Mouse (Mus musculus) cerebellum, adult 11-12 months (tissue): ENCODE measurements around the gene Plg.

ENCODE experiments used
- DNase-seq: peaks from one replicate; pipeline ENCODE4 v3.0.0; 2022

The Plg gene

DNA sequence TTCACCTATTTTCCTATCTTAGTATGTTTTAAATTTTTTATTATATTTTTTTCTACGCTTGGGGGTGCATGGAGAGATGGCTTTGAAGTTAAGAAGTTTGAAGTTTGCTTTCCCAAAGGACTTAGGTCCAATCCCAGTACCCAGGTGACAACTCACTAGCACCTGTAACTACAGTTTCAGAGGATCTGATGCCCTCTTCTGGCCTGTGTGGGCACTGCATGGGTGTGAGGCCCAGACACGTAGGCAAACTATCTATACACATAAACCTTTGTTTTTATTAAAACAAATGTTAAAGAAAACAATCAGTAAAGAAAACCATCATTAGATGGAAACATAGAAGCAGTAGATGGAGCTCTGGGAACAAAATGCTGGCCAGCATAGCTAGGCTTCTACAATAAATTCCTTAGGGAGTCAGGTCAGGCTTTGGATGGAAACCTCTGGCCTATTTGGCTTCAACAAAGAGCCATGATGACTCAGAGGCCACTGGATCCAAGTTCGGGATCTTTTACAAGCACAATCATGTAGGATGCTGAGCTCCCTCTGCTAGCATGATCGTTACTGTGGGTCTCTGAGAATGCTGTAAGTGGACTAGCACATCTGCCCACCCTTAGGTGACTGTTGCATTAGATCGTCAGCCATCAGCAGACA, 76.9 kb downstream of the Plg start:
- no peak for DNase-seq

DNA sequence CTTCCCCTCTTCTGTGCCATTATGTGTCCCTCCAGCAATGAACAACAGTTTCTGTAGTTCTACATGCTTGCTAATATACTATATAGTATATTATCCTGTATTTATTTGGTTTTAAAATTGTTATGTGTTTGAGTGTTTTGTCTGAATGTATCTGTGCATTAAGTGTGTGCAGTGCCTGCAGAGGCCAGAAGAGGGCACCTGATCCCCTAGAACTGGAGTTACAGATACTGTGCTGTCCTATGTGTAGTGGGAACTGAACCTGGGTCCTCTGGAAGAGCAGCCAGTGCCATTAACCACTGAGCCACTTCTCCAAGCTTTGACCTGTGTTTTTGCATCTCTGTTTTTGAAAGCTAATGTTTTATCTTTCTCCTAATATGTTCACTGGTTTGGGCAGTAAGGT, 82.8 kb downstream of the Plg start:
- no peak for DNase-seq

DNA sequence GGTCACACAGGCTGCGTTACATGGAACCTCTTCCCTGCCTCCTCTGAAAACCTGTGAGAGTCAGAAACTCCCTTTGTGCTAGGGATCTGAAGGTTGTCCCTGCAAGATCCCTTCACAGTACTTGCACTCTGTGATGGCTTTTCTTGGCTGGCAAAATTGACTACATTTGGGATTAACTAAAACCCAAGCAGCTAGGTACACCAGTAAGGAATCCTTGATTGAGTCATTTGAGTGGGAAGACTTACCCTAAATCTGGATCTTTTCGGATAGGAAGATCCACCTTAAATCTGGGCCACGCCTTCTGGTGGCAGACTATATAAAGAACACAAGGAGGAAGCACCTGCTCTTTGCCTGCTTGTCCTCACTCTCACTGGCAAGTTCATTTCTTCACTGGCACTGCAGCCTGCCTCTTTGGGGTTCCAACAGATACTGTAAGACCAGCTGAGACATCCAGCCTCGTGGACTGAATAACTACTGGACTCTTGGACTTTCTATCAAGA, 88.1 kb downstream of the Plg start:
- no peak for DNase-seq

DNA sequence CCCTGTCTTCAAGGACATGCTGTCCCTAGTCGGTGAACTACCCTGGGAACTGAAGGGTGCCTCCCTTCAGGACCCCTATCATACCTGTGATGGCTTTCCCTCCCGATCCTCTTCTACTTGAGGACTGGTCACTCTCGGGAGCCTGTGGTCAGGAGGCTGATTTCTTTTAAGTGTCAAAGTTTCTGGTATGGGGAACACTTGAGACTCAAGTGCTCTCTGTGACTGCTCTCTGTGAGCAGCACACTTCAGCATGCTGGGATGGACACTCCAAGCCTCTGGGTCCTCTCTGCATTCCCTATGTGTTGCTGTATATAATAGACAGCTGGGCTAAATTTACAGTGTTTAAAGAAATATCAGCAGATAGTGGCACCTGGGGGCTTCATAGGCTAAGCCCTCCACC, 89.2 kb downstream of the Plg start:
- no peak for DNase-seq

DNA sequence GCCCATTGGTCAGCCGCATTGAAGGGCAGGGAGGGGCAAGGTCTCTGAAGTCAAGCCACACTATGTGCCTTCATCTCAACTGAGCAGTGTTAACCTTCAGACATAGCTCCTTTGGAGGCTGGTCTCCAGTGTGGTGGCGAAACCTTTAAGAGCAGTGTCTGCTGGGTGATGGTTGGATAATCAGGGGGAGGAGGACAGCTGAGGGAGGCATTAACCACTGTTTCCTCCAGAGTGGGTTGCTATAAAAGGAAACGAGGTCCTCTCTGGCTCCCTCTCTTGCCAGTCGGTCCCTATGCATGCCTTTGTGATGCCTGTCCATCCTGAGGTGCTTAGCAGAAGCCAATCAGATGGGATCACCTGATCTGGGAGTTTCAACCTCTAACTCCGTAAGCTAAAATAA, 90.3 kb downstream of the Plg start:
- no peak for DNase-seq
